Mouse (Mus musculus) liver, embryonic 11.5 days (tissue): ENCODE data around the gene Schip1. TPM values are rescaled to one million over a fixed set of nuclear protein-coding genes. Genes with fewer than 3 reads are reported as not detected.

Experiments
- ATAC-seq: fragments of 200-750 bp; cut with Nextera tagmentation; replicated peaks from 2 replicates; pipeline ENCODE4 v1.8.0; 2017; ENCODE audit warnings: moderate number of reproducible peaks, mild to moderate bottlenecking, moderate TSS enrichment, moderate library complexity; ENCODE audit not compliant: low FRiP score
- DNase-seq: peaks from one replicate; pipeline ENCODE4 v3.0.0-alpha.2; 2017; ENCODE audit warnings: low spot score
- H3K27ac ChIP-seq: fragments of 300-500 bp; sonication (generic); 2 replicates; pipeline ENCODE4 v1.5.1; 2014; ENCODE audit warnings: mild to moderate bottlenecking, low read depth, low read length, control low read depth
- H3K27me3 ChIP-seq: fragments of 300-500 bp; sonication (generic); replicated peaks from 2 replicates; pipeline ENCODE4 v1.6.1; 2014; ENCODE audit warnings: low read length, mixed read lengths; ENCODE audit not compliant: control insufficient read depth, insufficient read depth
- H3K36me3 ChIP-seq: fragments of 300-500 bp; sonication (generic); 2 replicates; pipeline ENCODE4 v1.6.1; 2014; ENCODE audit warnings: mild to moderate bottlenecking, low read length, moderate library complexity, mixed read lengths; ENCODE audit not compliant: control insufficient read depth, insufficient read depth
- H3K4me1 ChIP-seq: fragments of 300-500 bp; sonication (generic); replicated peaks from 2 replicates; pipeline ENCODE4 v1.6.1; 2014; ENCODE audit warnings: low read length, mixed read lengths; ENCODE audit not compliant: control insufficient read depth, insufficient read depth
- H3K4me2 ChIP-seq: fragments of 300-500 bp; sonication (generic); 2 replicates; pipeline ENCODE4 v1.6.1; 2014; ENCODE audit warnings: mild to moderate bottlenecking, control low read depth, moderate library complexity
- H3K4me3 ChIP-seq: fragments of 300-500 bp; sonication (generic); 2 replicates; pipeline ENCODE4 v1.5.1; 2014; ENCODE audit warnings: low read depth, low read length, control low read depth
- H3K9ac ChIP-seq: fragments of 300-500 bp; sonication (generic); 2 replicates; pipeline ENCODE4 v1.6.1; 2014; ENCODE audit warnings: low read depth, low read length, control low read depth
- H3K9me3 ChIP-seq: fragments of 300-500 bp; sonication (generic); 2 replicates; pipeline ENCODE4 v1.6.1; 2016; ENCODE audit warnings: low read length, inconsistent platforms, mixed read lengths; ENCODE audit not compliant: control insufficient read depth
- WGBS: fragments of 180-500 bp; shearing (Covaris S2); extraction: QIAGEN DNeasy Blood & Tissue Kit; methylation state at CpG from one replicate; pipeline ENCODE4 v1.1.7; 2014; 5-methylcytosine and 5-hydroxymethylcytosine counted together
- polyA plus RNA-seq: library from polyadenylated mRNA; unstranded; fragments of >200 nt; fragmentation: Nextera tagmentation; extraction: Ambion mirVana; gene quantifications from 2 replicates; pipeline ENCODE4 v1.2.1, GENCODE M21; 2014

Schip1 gene
- polyA plus RNA-seq, 1 experiment from 2014 or later = 10.6 TPM

GRCm38 (mm10) chr3:68160760-68161159 lies 96.2 kb downstream of the Schip1 start:
- H3K9me3 ChIP-seq = no peaks in the 10 kb centered on the region
- WGBS = 48% methylated on average over 3 of the region's 3 CpGs
- no peaks in the 10 kb centered on the region for H3K27me3 ChIP-seq
- no peak overlapping the region for H3K4me2 ChIP-seq
- no peak overlapping the region for H3K9ac ChIP-seq
- no peaks in the 10 kb centered on the region for H3K36me3 ChIP-seq
- no peaks in the 10 kb centered on the region for H3K4me1 ChIP-seq
- ATAC-seq = 0 out of 2 replicates have a peak, but pooled peaks have one; percentile 47
- no peak for DNase-seq
- no peak overlapping the region for H3K4me3 ChIP-seq
- no peak overlapping the region for H3K27ac ChIP-seq

- H3K9me3 ChIP-seq = no peaks in the 10 kb centered on the region
- ATAC-seq = no peak
- DNase-seq = no peak
- no peaks in the 10 kb centered on the region for H3K4me1 ChIP-seq
- no peak overlapping the region for H3K9ac ChIP-seq
- no peak overlapping the region for H3K4me3 ChIP-seq
- H3K27me3 ChIP-seq = no peaks in the 10 kb centered on the region
- 67% methylated on average over 1 of the region's 1 CpGs for WGBS
- no peak overlapping the region for H3K27ac ChIP-seq
- H3K4me2 ChIP-seq = no peak overlapping the region
- no peaks in the 10 kb centered on the region for H3K36me3 ChIP-seq
Measured at GRCm38 (mm10) chr3:68178248-68178647, 113.6 kb downstream of the Schip1 start.

- Histone ChIP-seq H3K9me3 (no peaks in the 10 kb centered on the region), H3K9ac (no peak overlapping the region), H3K27me3 (no peaks in the 10 kb centered on the region), H3K4me2 (no peak overlapping the region), H3K27ac (no peak overlapping the region), H3K36me3 (no peaks in the 10 kb centered on the region), H3K4me3 (no peak overlapping the region), H3K4me1 (no peaks in the 10 kb centered on the region)
- DNase-seq = no peak
- ATAC-seq = no peak
- WGBS = 58% methylated on average over 8 of the region's 8 CpGs
Measured at GRCm38 (mm10) chr3:68187471-68187870, 122.9 kb downstream of the Schip1 start.

- H3K27me3 ChIP-seq = no peaks in the 10 kb centered on the region
- H3K9ac ChIP-seq = no peak overlapping the region
- no peak for ATAC-seq
- WGBS = 62% methylated on average over 2 of the region's 2 CpGs
- no peak overlapping the region for H3K4me3 ChIP-seq
- DNase-seq = no peak
- H3K36me3 ChIP-seq = no peaks in the 10 kb centered on the region
- no peaks in the 10 kb centered on the region for H3K9me3 ChIP-seq
- no peak overlapping the region for H3K27ac ChIP-seq
- H3K4me2 ChIP-seq = no peak overlapping the region
- H3K4me1 ChIP-seq = no peaks in the 10 kb centered on the region
Measured at GRCm38 (mm10) chr3:68189100-68189499, 124.5 kb downstream of the Schip1 start.

- Histone ChIP-seq H3K4me1 (no peaks in the 10 kb centered on the region), H3K36me3 (no peaks in the 10 kb centered on the region), H3K9me3 (no peaks in the 10 kb centered on the region), H3K27ac (no peak overlapping the region), H3K4me2 (no peak overlapping the region), H3K27me3 (no peaks in the 10 kb centered on the region), H3K9ac (no peak overlapping the region), H3K4me3 (no peak overlapping the region)
- ATAC-seq (no peak), DNase-seq (no peak)
- 82% methylated on average over 1 of the region's 1 CpGs for WGBS
Measured at GRCm38 (mm10) chr3:68196933-68197332, 132.3 kb downstream of the Schip1 start.

GRCm38 (mm10) chr3:68201214-68201613 lies 136.6 kb downstream of the Schip1 start:
- Histone ChIP-seq H3K36me3 (no peaks in the 10 kb centered on the region), H3K27ac (no peak overlapping the region), H3K4me3 (no peak overlapping the region), H3K4me2 (no peak overlapping the region), H3K4me1 (no peaks in the 10 kb centered on the region), H3K9ac (no peak overlapping the region), H3K27me3 (no peaks in the 10 kb centered on the region), H3K9me3 (no peaks in the 10 kb centered on the region)
- DNase-seq = no peak
- 39% methylated on average over 1 of the region's 1 CpGs for WGBS
- no peak for ATAC-seq

- no peak for DNase-seq
- Histone ChIP-seq H3K4me2 (no peak overlapping the region), H3K9me3 (no peaks in the 10 kb centered on the region), H3K27me3 (no peaks in the 10 kb centered on the region), H3K4me1 (no peaks in the 10 kb centered on the region), H3K27ac (no peak overlapping the region), H3K4me3 (no peak overlapping the region), H3K36me3 (no peaks in the 10 kb centered on the region), H3K9ac (no peak overlapping the region)
- 61% methylated on average over 4 of the region's 4 CpGs for WGBS
- no peak for ATAC-seq
Measured at GRCm38 (mm10) chr3:68202162-68202902, 137.7 kb downstream of the Schip1 start.

GRCm38 (mm10) chr3:68203934-68204467 lies 139.4 kb downstream of the Schip1 start:
- ATAC-seq = no peak
- no peak for DNase-seq
- no peaks in the 10 kb centered on the region for H3K27me3 ChIP-seq
- WGBS = 72% methylated on average over 4 of the region's 4 CpGs
- H3K27ac ChIP-seq = no peak overlapping the region
- no peak overlapping the region for H3K4me2 ChIP-seq
- no peak overlapping the region for H3K9ac ChIP-seq
- H3K4me3 ChIP-seq = no peak overlapping the region
- no peaks in the 10 kb centered on the region for H3K9me3 ChIP-seq
- no peaks in the 10 kb centered on the region for H3K4me1 ChIP-seq
- H3K36me3 ChIP-seq = no peaks in the 10 kb centered on the region

- Histone ChIP-seq H3K27ac (no peak overlapping the region), H3K9ac (no peak overlapping the region), H3K4me1 (no peaks in the 10 kb centered on the region), H3K4me2 (no peak overlapping the region), H3K9me3 (no peaks in the 10 kb centered on the region), H3K4me3 (no peak overlapping the region), H3K27me3 (no peaks in the 10 kb centered on the region), H3K36me3 (no peaks in the 10 kb centered on the region)
- DNase-seq (no peak), ATAC-seq (no peak)
- 84% methylated on average over 4 of the region's 4 CpGs for WGBS
Measured at GRCm38 (mm10) chr3:68210422-68210821, 145.8 kb downstream of the Schip1 start.
